Mouse (Mus musculus) C2C12 (cell line): Measurements from ENCODE around the gene Cntn4. TPM values are rescaled to one million over a fixed set of nuclear protein-coding genes. Genes with fewer than 3 reads are reported as not detected.

Experiments
- H3K27me3 ChIP-seq: one replicate; pipeline ENCODE4 v1.6.1; 2011; ENCODE audit not compliant: control insufficient read depth, insufficient read depth, insufficient read length
- H3K36me3 ChIP-seq: one replicate; pipeline ENCODE4 v1.6.1; 2011; ENCODE audit not compliant: control insufficient read depth, insufficient read depth
- H3K4me3 ChIP-seq: one replicate; pipeline ENCODE4 v1.5.1; 2011; ENCODE audit warnings: mild to moderate bottlenecking, control low read depth; ENCODE audit not compliant: poor library complexity, insufficient read depth, severe bottlenecking
- H3K79me2 ChIP-seq: one replicate; pipeline ENCODE4 v1.6.1; 2011; ENCODE audit not compliant: control insufficient read depth, insufficient read depth
- H3K79me3 ChIP-seq: one replicate; pipeline ENCODE4 v1.6.1; 2011; ENCODE audit warnings: low read depth, control low read depth
- H3ac ChIP-seq: one replicate; pipeline ENCODE3; 2011; ENCODE audit warnings: low read depth; ENCODE audit not compliant: control insufficient read depth, insufficient read length
- CEBPB ChIP-seq: IDR thresholded peaks from one replicate; pipeline ENCODE4 v1.6.1; 2011; ENCODE audit warnings: low read depth, mild to moderate bottlenecking, control low read depth, moderate library complexity
- CTCF ChIP-seq: IDR thresholded peaks from one replicate; pipeline ENCODE4 v1.5.1; 2011; ENCODE audit not compliant: control insufficient read depth, insufficient read depth, insufficient read length
- FOSL1 ChIP-seq: IDR thresholded peaks from one replicate; pipeline ENCODE4 v1.8.0; 2011; ENCODE audit warnings: mild to moderate bottlenecking, low read length; ENCODE audit not compliant: poor library complexity, insufficient read depth, severe bottlenecking
- MAX ChIP-seq: IDR thresholded peaks from one replicate; pipeline ENCODE4 v1.6.1; 2011; ENCODE audit warnings: mild to moderate bottlenecking, control low read depth
- MYOD1 ChIP-seq: IDR thresholded peaks from one replicate; pipeline ENCODE4 v1.6.1; 2011; ENCODE audit warnings: low read depth; ENCODE audit not compliant: control insufficient read depth, insufficient read length
- MYOG ChIP-seq: IDR thresholded peaks from one replicate; pipeline ENCODE4 v1.6.1; 2011; ENCODE audit not compliant: control insufficient read depth, insufficient read length; ENCODE audit errors: extremely low read depth
- USF1 ChIP-seq: IDR thresholded peaks from one replicate; pipeline ENCODE4 v1.6.1; 2011; ENCODE audit warnings: low read depth, mild to moderate bottlenecking, control low read depth, moderate library complexity
- polyA plus RNA-seq: library from polyadenylated mRNA; unstranded; fragments of >200 nt; fragmentation: generic; extraction: Trizol; gene quantifications from one replicate; pipeline ENCODE4 v1.2.1, GENCODE M21; 2012; ENCODE audit warnings: missing spikeins

The Cntn4 gene
- polyA plus RNA-seq, 1 experiment: not detected

DNA sequence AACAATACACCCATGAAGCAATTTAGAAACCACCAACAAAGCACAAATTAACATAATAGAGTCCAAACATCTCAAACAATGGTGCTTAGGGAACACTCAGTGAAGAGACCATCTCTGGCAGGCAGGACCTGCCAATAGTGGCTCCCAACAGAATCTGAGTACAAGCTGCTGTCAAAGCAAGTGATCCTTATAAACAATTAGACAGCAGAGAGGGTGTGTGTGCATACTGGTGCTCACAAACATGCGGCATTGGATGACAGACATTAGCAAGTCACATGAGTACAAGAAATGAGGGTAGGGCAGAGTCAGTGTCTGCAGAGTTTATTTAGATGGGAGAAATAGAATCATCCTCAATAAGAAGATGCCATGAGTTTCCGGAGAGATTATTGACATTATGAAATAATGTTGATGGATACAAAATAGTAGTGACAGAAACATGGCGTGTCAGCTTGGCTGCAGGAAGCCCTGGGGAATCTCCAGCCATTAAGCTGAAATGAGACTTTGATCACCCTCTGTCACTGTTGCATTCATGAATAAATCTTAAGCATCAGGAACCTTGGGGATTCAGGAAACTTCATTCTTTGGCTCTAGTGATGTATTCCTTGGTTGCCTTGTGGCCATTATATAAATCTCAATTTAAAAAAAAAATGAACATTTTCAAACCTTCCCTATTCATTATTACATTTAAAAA, 888.5 kb downstream of the Cntn4 start:
- Histone ChIP-seq H3K36me3 (no peaks in the 10 kb centered on the region), H3K4me3 (no peak overlapping the region), H3K79me2 (no peaks in the 10 kb centered on the region), H3K79me3 (no peaks in the 10 kb centered on the region), H3K27me3 (no peaks in the 10 kb centered on the region), H3ac (no peak overlapping the region)
- TF ChIP-seq MYOG (no peak), FOSL1 (no peak), MYOD1 (no peak), MAX (no peak), CEBPB (no peak), CTCF (no peak), USF1 (no peak)

DNA sequence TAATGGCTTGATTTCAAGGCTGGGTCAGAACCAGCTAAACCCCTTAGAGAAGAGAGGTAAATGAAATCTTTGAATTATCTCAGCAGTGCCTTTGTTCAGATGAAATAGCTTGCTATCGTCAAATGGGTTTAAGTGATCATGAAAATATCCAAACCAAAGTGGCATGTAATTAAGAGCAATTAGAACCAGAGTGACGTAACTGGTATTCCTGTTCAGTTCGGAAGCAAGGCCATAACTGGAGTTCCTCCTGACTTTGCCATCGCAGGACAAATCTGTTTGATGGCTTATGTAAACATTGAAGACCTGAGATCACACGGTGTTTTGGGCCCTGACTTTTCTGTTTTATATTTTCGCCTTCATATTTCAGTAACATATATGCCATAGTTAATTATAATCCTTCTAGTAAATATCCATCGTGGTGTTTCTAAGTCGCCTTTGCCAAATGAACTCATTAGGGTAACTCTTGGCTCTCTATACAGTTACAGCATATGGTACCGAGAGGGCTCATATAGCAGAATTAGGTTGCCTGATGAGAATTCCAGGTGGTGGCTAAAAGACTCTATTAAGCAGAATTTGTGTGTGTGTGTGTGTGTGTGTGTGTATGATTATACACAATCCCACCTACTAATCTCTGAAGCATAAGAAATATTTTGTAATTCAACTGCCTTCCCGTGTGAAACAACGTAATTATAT, 889.6 kb downstream of the Cntn4 start:
- no peak overlapping the region for H3ac ChIP-seq
- H3K27me3 ChIP-seq: no peaks in the 10 kb centered on the region
- H3K79me2 ChIP-seq: no peaks in the 10 kb centered on the region
- no peak overlapping the region for H3K4me3 ChIP-seq
- TF ChIP-seq CTCF: no peak
- TF ChIP-seq MYOG: no peak
- no peak for TF ChIP-seq FOSL1
- no peak for TF ChIP-seq USF1
- H3K79me3 ChIP-seq: no peaks in the 10 kb centered on the region
- no peaks in the 10 kb centered on the region for H3K36me3 ChIP-seq

DNA sequence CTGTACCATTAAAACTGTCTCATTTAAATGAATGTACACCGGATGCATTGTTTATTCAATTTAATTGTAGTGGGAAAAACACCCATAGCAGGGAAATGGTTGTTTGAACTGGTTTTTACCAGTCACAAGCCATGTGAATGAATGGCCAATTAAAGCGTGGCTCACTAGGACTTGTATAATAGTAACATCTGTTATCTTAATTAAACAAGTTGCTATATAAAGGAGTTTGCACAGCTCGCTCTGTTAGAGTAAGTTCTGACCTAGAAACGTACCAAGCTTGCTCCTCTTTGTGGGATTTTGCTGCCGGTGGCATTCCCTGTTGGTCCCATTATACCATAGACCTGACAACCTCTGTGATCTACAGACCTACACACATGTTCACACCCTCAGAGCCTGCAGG, 902.7 kb downstream of the Cntn4 start:
- Histone ChIP-seq H3K27me3 (no peaks in the 10 kb centered on the region), H3K79me2 (no peaks in the 10 kb centered on the region), H3K36me3 (no peaks in the 10 kb centered on the region), H3K79me3 (no peaks in the 10 kb centered on the region), H3K4me3 (no peak overlapping the region), H3ac (no peak overlapping the region)
- no peak for TF ChIP-seq CEBPB
- no peak for TF ChIP-seq MYOD1
- TF ChIP-seq FOSL1: no peak
- TF ChIP-seq MAX: no peak
- TF ChIP-seq MYOG: no peak
- TF ChIP-seq CTCF: no peak
- no peak for TF ChIP-seq USF1

DNA sequence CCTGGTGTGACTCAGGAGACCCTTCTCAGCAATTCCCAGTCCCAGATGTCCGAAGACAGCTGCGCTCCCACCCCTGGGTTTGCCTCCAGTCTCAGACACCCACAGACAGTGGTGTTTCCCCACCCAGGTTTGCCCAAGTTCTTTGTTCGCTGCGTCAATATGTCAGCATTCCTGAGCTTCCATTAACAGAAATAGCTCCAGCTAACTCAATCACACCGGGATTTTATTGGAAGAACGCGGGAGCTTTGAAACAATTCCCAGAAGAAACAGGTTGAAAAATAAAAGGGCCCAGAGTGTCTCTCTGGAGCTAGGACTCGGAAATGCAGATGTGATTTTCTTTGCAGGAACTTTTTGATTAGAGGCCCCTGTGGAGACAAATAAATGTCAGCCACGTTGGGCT, 916.3 kb downstream of the Cntn4 start:
- H3K27me3 ChIP-seq: no peaks in the 10 kb centered on the region
- TF ChIP-seq CEBPB (no peak), MAX (no peak), MYOG (no peak), CTCF (no peak), FOSL1 (no peak), USF1 (no peak), MYOD1 (no peak)
- H3K36me3 ChIP-seq: no peaks in the 10 kb centered on the region
- no peaks in the 10 kb centered on the region for H3K79me2 ChIP-seq
- H3K4me3 ChIP-seq: no peak overlapping the region
- H3ac ChIP-seq: no peak overlapping the region
- no peaks in the 10 kb centered on the region for H3K79me3 ChIP-seq

DNA sequence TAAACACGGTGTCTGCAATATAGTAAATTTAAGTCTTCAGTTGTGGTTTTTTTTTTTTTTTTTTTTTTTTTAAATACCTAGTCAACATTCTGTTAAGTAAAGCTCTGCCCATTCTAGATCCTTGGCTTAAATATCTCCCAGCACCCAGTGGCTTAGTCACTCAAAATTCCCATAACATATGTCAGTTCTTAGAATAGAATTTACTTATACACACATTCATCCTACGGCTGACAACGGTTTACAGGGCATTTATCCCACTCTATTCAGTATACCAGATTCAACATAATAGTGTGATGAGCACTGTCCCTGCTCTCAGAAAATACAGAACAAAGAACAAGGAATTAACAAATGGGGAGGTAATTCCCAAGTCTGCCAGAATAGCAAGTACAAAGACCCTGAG, 939.6 kb downstream of the Cntn4 start:
- no peak overlapping the region for H3K4me3 ChIP-seq
- TF ChIP-seq FOSL1: no peak
- TF ChIP-seq MAX: no peak
- no peak for TF ChIP-seq MYOG
- TF ChIP-seq CTCF: no peak
- no peak for TF ChIP-seq CEBPB
- no peak for TF ChIP-seq USF1
- no peak for TF ChIP-seq MYOD1
- H3K27me3 ChIP-seq: no peaks in the 10 kb centered on the region
- H3K79me2 ChIP-seq: no peaks in the 10 kb centered on the region
- no peaks in the 10 kb centered on the region for H3K36me3 ChIP-seq
- H3K79me3 ChIP-seq: no peaks in the 10 kb centered on the region
- no peak overlapping the region for H3ac ChIP-seq
